Mouse (Mus musculus) heart, embryonic 11.5 days (tissue): ENCODE measurements around the gene Pzp. TPM values are rescaled to one million over a fixed set of nuclear protein-coding genes. Genes with fewer than 3 reads are reported as not detected.

Experiments
- ATAC-seq: fragments of 200-750 bp; cut with Nextera tagmentation; replicated peaks from 2 replicates; pipeline ENCODE4 v1.8.0; 2017; ENCODE audit warnings: moderate library complexity; ENCODE audit not compliant: insufficient number of reproducible peaks, low FRiP score, low TSS enrichment
- H3K27ac ChIP-seq: fragments of 300-500 bp; sonication (generic); 2 replicates; pipeline ENCODE4 v1.5.1; 2014; ENCODE audit warnings: mild to moderate bottlenecking, low read depth, low read length
- H3K27me3 ChIP-seq: fragments of 300-500 bp; sonication (generic); 2 replicates; pipeline ENCODE4 v1.6.1; 2014; ENCODE audit warnings: mild to moderate bottlenecking, low read length, mixed read lengths; ENCODE audit not compliant: control insufficient read depth, insufficient read depth
- H3K36me3 ChIP-seq: fragments of 300-500 bp; sonication (generic); 2 replicates; pipeline ENCODE4 v1.6.1; 2014; ENCODE audit warnings: mild to moderate bottlenecking, low read length, moderate library complexity, mixed read lengths; ENCODE audit not compliant: control insufficient read depth, insufficient read depth
- H3K4me1 ChIP-seq: fragments of 300-500 bp; sonication (generic); 2 replicates; pipeline ENCODE4 v1.6.1; 2014; ENCODE audit warnings: low read length; ENCODE audit not compliant: control insufficient read depth, insufficient read depth
- H3K4me2 ChIP-seq: fragments of 300-500 bp; sonication (generic); 2 replicates; pipeline ENCODE4 v1.6.1; 2014; ENCODE audit warnings: mild to moderate bottlenecking, moderate library complexity
- H3K4me3 ChIP-seq: fragments of 300-500 bp; sonication (generic); 2 replicates; pipeline ENCODE4 v1.5.1; 2014; ENCODE audit warnings: low read depth, low read length
- H3K9ac ChIP-seq: fragments of 300-500 bp; sonication (generic); 2 replicates; pipeline ENCODE4 v1.6.1; 2014; ENCODE audit warnings: mild to moderate bottlenecking, low read depth, low read length, moderate library complexity
- H3K9me3 ChIP-seq: fragments of 300-500 bp; sonication (generic); replicated peaks from 2 replicates; pipeline ENCODE4 v1.6.1; 2016; ENCODE audit warnings: low read length; ENCODE audit not compliant: control insufficient read depth
- WGBS: fragments of 180-500 bp; shearing (Covaris S2); extraction: QIAGEN DNeasy Blood & Tissue Kit; methylation state at CpG from one replicate; pipeline ENCODE4 v1.1.7; 2014; ENCODE audit not compliant: insufficient replicate concordance; 5-methylcytosine and 5-hydroxymethylcytosine counted together
- polyA plus RNA-seq: library from polyadenylated mRNA; unstranded; fragments of >200 nt; fragmentation: Nextera tagmentation; extraction: Ambion mirVana; gene quantifications from 2 replicates; pipeline ENCODE4 v1.2.1, GENCODE M21; 2014

Pzp gene
- polyA plus RNA-seq, 1 experiment from 2014 or later: 1.1 TPM

- no peak overlapping the region for H3K4me3 ChIP-seq
- H3K9me3 ChIP-seq: no peaks in the 10 kb centered on the region
- H3K9ac ChIP-seq: no peak overlapping the region
- H3K4me1 ChIP-seq: peaks cover 2% of the 10 kb centered on the region; the same call in 1 of the 2 replicates
- no peaks in the 10 kb centered on the region for H3K27me3 ChIP-seq
- no peak for ATAC-seq
- no peaks in the 10 kb centered on the region for H3K36me3 ChIP-seq
- no peak overlapping the region for H3K4me2 ChIP-seq
- WGBS: 82% methylated on average over 9 of the region's 9 CpGs
- H3K27ac ChIP-seq: no peak overlapping the region
These were observed 6.2 kb upstream of the Pzp start for GRCm38 (mm10) chr6:128532701-128533100.

GRCm38 (mm10) chr6:128528491-128528890, 2.0 kb upstream of the Pzp start:
- H3K36me3 ChIP-seq: no peaks in the 10 kb centered on the region
- H3K27ac ChIP-seq: no peak overlapping the region
- H3K4me3 ChIP-seq: no peak overlapping the region
- no peaks in the 10 kb centered on the region for H3K27me3 ChIP-seq
- no peak for ATAC-seq
- H3K9me3 ChIP-seq: no peaks in the 10 kb centered on the region
- H3K9ac ChIP-seq: no peak overlapping the region
- H3K4me1 ChIP-seq: peaks cover 2% of the 10 kb centered on the region; the same call in 1 of the 2 replicates
- H3K4me2 ChIP-seq: no peak overlapping the region
- 45% methylated on average over 4 of the region's 4 CpGs for WGBS

GRCm38 (mm10) chr6:128527110-128527509, 590 bp upstream of the Pzp start:
- Histone ChIP-seq H3K4me3 (no peak overlapping the region), H3K27ac (no peak overlapping the region), H3K36me3 (no peaks in the 10 kb centered on the region), H3K9me3 (no peaks in the 10 kb centered on the region), H3K4me2 (no peak overlapping the region), H3K27me3 (no peaks in the 10 kb centered on the region), H3K4me1 (peaks cover 2% of the 10 kb centered on the region; the same call in 1 of the 2 replicates), H3K9ac (no peak overlapping the region)
- no peak for ATAC-seq
- 50% methylated on average over 1 of the region's 1 CpGs for WGBS

GRCm38 (mm10) chr6:128525801-128526200, 719 bp downstream of the Pzp start:
- 85% methylated on average over 4 of the region's 4 CpGs for WGBS
- Histone ChIP-seq H3K4me2 (no peak overlapping the region), H3K4me3 (no peak overlapping the region), H3K27me3 (no peaks in the 10 kb centered on the region), H3K4me1 (peaks cover 2% of the 10 kb centered on the region; the same call in 1 of the 2 replicates), H3K9ac (no peak overlapping the region), H3K9me3 (no peaks in the 10 kb centered on the region), H3K36me3 (no peaks in the 10 kb centered on the region), H3K27ac (no peak overlapping the region)
- no peak for ATAC-seq

- H3K36me3 ChIP-seq: no peaks in the 10 kb centered on the region
- no peak overlapping the region for H3K9ac ChIP-seq
- no peak overlapping the region for H3K27ac ChIP-seq
- WGBS: 48% methylated on average over 3 of the region's 3 CpGs
- ATAC-seq: no peak
- H3K4me3 ChIP-seq: no peak overlapping the region
- H3K4me1 ChIP-seq: peaks cover 2% of the 10 kb centered on the region; the same call in 1 of the 2 replicates
- no peaks in the 10 kb centered on the region for H3K27me3 ChIP-seq
- no peaks in the 10 kb centered on the region for H3K9me3 ChIP-seq
- no peak overlapping the region for H3K4me2 ChIP-seq
These were observed 3.2 kb downstream of the Pzp start for GRCm38 (mm10) chr6:128523360-128523759.

- Histone ChIP-seq H3K4me3 (no peak overlapping the region), H3K36me3 (no peaks in the 10 kb centered on the region), H3K9ac (no peak overlapping the region), H3K27me3 (no peaks in the 10 kb centered on the region), H3K27ac (no peak overlapping the region), H3K4me2 (no peak overlapping the region), H3K4me1 (no peaks in the 10 kb centered on the region), H3K9me3 (no peaks in the 10 kb centered on the region)
- no peak for ATAC-seq
- 87% methylated on average over 7 of the region's 7 CpGs for WGBS
These were observed 7.4 kb downstream of the Pzp start for GRCm38 (mm10) chr6:128519159-128519558.

- Histone ChIP-seq H3K9ac (no peak overlapping the region), H3K36me3 (no peaks in the 10 kb centered on the region), H3K27me3 (no peaks in the 10 kb centered on the region), H3K4me1 (no peaks in the 10 kb centered on the region), H3K27ac (no peak overlapping the region), H3K4me2 (no peak overlapping the region), H3K9me3 (no peaks in the 10 kb centered on the region), H3K4me3 (no peak overlapping the region)
- WGBS: 82% methylated on average over 2 of the region's 2 CpGs
- no peak for ATAC-seq
These were observed 20.8 kb downstream of the Pzp start for GRCm38 (mm10) chr6:128505676-128506236.

GRCm38 (mm10) chr6:128504743-128505142, 21.8 kb downstream of the Pzp start:
- no peak for ATAC-seq
- H3K9me3 ChIP-seq: no peaks in the 10 kb centered on the region

GRCm38 (mm10) chr6:128495346-128495745, 31.2 kb downstream of the Pzp start:
- WGBS: 70% methylated on average over 1 of the region's 1 CpGs
- ATAC-seq: no peak
- Histone ChIP-seq H3K36me3 (no peaks in the 10 kb centered on the region), H3K9ac (no peak overlapping the region), H3K4me3 (no peak overlapping the region), H3K27ac (no peak overlapping the region), H3K4me2 (no peak overlapping the region), H3K9me3 (no peaks in the 10 kb centered on the region), H3K4me1 (no peaks in the 10 kb centered on the region), H3K27me3 (no peaks in the 10 kb centered on the region)

More at GRCm38 (mm10) chr6:128504743-128505142, 21.8 kb downstream of the Pzp start:
- H3K9ac ChIP-seq: no peak overlapping the region
- no peaks in the 10 kb centered on the region for H3K27me3 ChIP-seq
- H3K4me3 ChIP-seq: no peak overlapping the region
- WGBS: 74% methylated on average over 5 of the region's 5 CpGs
- H3K27ac ChIP-seq: no peak overlapping the region
- no peaks in the 10 kb centered on the region for H3K4me1 ChIP-seq
- no peak overlapping the region for H3K4me2 ChIP-seq
- H3K36me3 ChIP-seq: no peaks in the 10 kb centered on the region
